Mouse (Mus musculus): ENCODE measurements around the gene Atp6v1e1.

GRCm38 (mm10) chr6:120761151-120761550, 61.4 kb downstream of the Atp6v1e1 start:
- no peak for TF ChIP-seq CTCF (IDR thresholded peaks at IDR 0.05; ENCODE audit: low read depth)
- no peak for TF ChIP-seq EP300 (IDR thresholded peaks at IDR 0.05; ENCODE audit: low read depth)
